Mouse (Mus musculus) cerebellum, postnatal 14 days (tissue): ENCODE measurements around the gene Mafk.
A peak's percentile ranks its signal among the peaks of the same experiment; 100 is the strongest.

Source experiments
- DNase-seq, 2 experiments: peaks; one replicate each; pipeline ENCODE4 v3.0.0; 2021; ENCODE audit warnings: mixed read lengths in 2 of 2

Gene Mafk

GRCm38 (mm10) chr5:139796900-139797299, 5.6 kb downstream of the Mafk start:
- no peak for DNase-seq

GRCm38 (mm10) chr5:139797473-139798167, 6.3 kb downstream of the Mafk start:
- peak; percentile 96 to 99 for DNase-seq

- no peak for DNase-seq
These were observed 7.0 kb downstream of the Mafk start for GRCm38 (mm10) chr5:139798168-139798900.

GRCm38 (mm10) chr5:139799041-139799440, 7.7 kb downstream of the Mafk start:
- no peak for DNase-seq

- no peak for DNase-seq
These were observed 8.7 kb downstream of the Mafk start for GRCm38 (mm10) chr5:139799801-139800590.

GRCm38 (mm10) chr5:139801231-139801630, 9.9 kb downstream of the Mafk start:
- DNase-seq = no peak

- DNase-seq = no peak
These were observed 10.6 kb downstream of the Mafk start for GRCm38 (mm10) chr5:139801880-139802279.

- no peak for DNase-seq
These were observed 11.9 kb downstream of the Mafk start for GRCm38 (mm10) chr5:139803165-139803564.

GRCm38 (mm10) chr5:139803601-139804102, 12.3 kb downstream of the Mafk start:
- DNase-seq = peak in 1 of 2 experiments; percentile 74

- DNase-seq = no peak
These were observed 12.8 kb downstream of the Mafk start for GRCm38 (mm10) chr5:139804107-139804551.

- DNase-seq = no peak
These were observed 13.3 kb downstream of the Mafk start for GRCm38 (mm10) chr5:139804573-139805111.

- no peak for DNase-seq
These were observed 14.6 kb downstream of the Mafk start for GRCm38 (mm10) chr5:139805924-139806323.

- no peak for DNase-seq
These were observed 18.1 kb downstream of the Mafk start for GRCm38 (mm10) chr5:139809397-139809796.

GRCm38 (mm10) chr5:139811677-139812397, 20.5 kb downstream of the Mafk start:
- DNase-seq = no peak

GRCm38 (mm10) chr5:139812398-139813125, 21.2 kb downstream of the Mafk start:
- no peak for DNase-seq

- DNase-seq = no peak
These were observed 21.8 kb downstream of the Mafk start for GRCm38 (mm10) chr5:139813126-139813490.

- no peak for DNase-seq
These were observed 22.7 kb downstream of the Mafk start for GRCm38 (mm10) chr5:139813963-139814381.

GRCm38 (mm10) chr5:139815964-139816363, 24.7 kb downstream of the Mafk start:
- no peak for DNase-seq

- DNase-seq = no peak
These were observed 25.1 kb downstream of the Mafk start for GRCm38 (mm10) chr5:139816445-139816844.

- no peak for DNase-seq
These were observed 26.0 kb downstream of the Mafk start for GRCm38 (mm10) chr5:139817292-139817691.

GRCm38 (mm10) chr5:139818056-139818455, 26.7 kb downstream of the Mafk start:
- DNase-seq = no peak
